Mouse (Mus musculus) liver, postnatal 0 days (tissue): ENCODE measurements around the gene Mocs2. TPM values are rescaled to one million over a fixed set of nuclear protein-coding genes. Genes with fewer than 3 reads are reported as not detected.
A peak's percentile ranks its signal among the peaks of the same experiment; 100 is the strongest.

ENCODE experiments used
- ATAC-seq: fragments of 200-750 bp; cut with Nextera tagmentation; 2 replicates; pipeline ENCODE4 v1.8.0; 2017; ENCODE audit warnings: mild to moderate bottlenecking, moderate library complexity
- DNase-seq: peaks from one replicate; pipeline ENCODE4 v3.0.0-alpha.2; 2016
- H3K27ac ChIP-seq: fragments of 300-500 bp; sonication (generic); 2 replicates; pipeline ENCODE4 v1.5.1; 2014; ENCODE audit warnings: antibody characterized with exemption, moderate library complexity, mild to moderate bottlenecking, low read depth
- H3K27me3 ChIP-seq: fragments of 300-500 bp; sonication (generic); 2 replicates; pipeline ENCODE4 v1.6.1; 2014; ENCODE audit warnings: low read length, control low read depth, mixed read lengths; ENCODE audit not compliant: insufficient read depth
- H3K36me3 ChIP-seq: fragments of 300-500 bp; sonication (generic); replicated peaks from 2 replicates; pipeline ENCODE4 v1.6.1; 2014; ENCODE audit warnings: mild to moderate bottlenecking, control low read depth, low read length, moderate library complexity, mixed read lengths; ENCODE audit not compliant: insufficient read depth
- H3K4me1 ChIP-seq: fragments of 300-500 bp; sonication (generic); 2 replicates; pipeline ENCODE4 v1.6.1; 2014; ENCODE audit warnings: antibody characterized with exemption, mild to moderate bottlenecking, control low read depth; ENCODE audit not compliant: insufficient read depth
- H3K4me2 ChIP-seq: fragments of 300-500 bp; sonication (generic); 2 replicates; pipeline ENCODE4 v1.6.1; 2014; ENCODE audit warnings: low read depth, mild to moderate bottlenecking, low read length, moderate library complexity, mixed read lengths
- H3K4me3 ChIP-seq: fragments of 300-500 bp; sonication (generic); 2 replicates; pipeline ENCODE4 v1.5.1; 2014; ENCODE audit warnings: low read depth, low read length
- H3K9ac ChIP-seq: fragments of 300-500 bp; sonication (generic); replicated peaks from 2 replicates; pipeline ENCODE4 v1.6.1; 2014; ENCODE audit warnings: mild to moderate bottlenecking, moderate library complexity
- H3K9me3 ChIP-seq: fragments of 300-500 bp; sonication (generic); 2 replicates; pipeline ENCODE4 v1.6.1; 2016; ENCODE audit warnings: mild to moderate bottlenecking, control low read depth, low read length, mixed read lengths
- CTCF ChIP-seq: sonication (generic); IDR thresholded peaks from 2 replicates; pipeline ENCODE4 v1.5.1; 2016; ENCODE audit warnings: antibody characterized with exemption, low read depth
- EP300 ChIP-seq: IDR thresholded peaks from 2 replicates; pipeline ENCODE4 v1.6.1; 2016; ENCODE audit warnings: antibody characterized with exemption, low read depth, mild to moderate bottlenecking
- WGBS: fragments of 180-500 bp; shearing (Covaris S2); extraction: QIAGEN DNeasy Blood & Tissue Kit; methylation state at CpG from one replicate; pipeline ENCODE4 v1.1.7; 2014; ENCODE audit not compliant: insufficient replicate concordance; 5-methylcytosine and 5-hydroxymethylcytosine counted together
- polyA plus RNA-seq: library from polyadenylated mRNA; unstranded; fragments of >200 nt; fragmentation: Nextera tagmentation; extraction: Ambion mirVana; gene quantifications from 2 replicates; pipeline ENCODE4 v1.2.1, GENCODE M21; 2015

Mocs2 gene
- polyA plus RNA-seq, 1 experiment from 2014 or later: 181 TPM

DNA sequence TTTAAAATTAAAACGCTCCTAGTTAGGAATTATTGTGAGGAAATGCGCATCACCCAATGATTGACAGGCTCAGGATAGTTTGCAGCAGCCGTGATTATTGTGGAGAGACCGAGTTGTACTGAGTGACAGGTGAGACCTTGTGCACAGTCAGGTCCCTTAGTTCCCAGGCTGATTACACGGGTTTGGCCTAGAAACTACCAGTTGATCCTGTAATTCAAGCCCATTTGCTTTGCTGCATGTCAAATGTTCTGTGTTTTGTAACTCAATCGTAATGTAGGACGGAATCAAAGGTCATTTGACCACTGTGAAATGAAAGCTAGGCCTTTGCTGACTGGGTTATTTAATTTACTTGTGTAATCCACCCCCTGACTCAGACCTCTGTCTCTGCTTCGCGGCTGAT lies 477 bp downstream of the Mocs2 start:
- H3K36me3 ChIP-seq: peaks cover 19% of the 10 kb centered on the region
- H3K9me3 ChIP-seq: no peaks in the 10 kb centered on the region
- peak overlapping the region; percentile 78 for H3K9ac ChIP-seq
- ATAC-seq (peak; percentile 83), DNase-seq (peak; percentile 42)
- no peaks in the 10 kb centered on the region for H3K27me3 ChIP-seq
- peak overlapping the region; percentile 95 for H3K4me2 ChIP-seq
- peak overlapping the region; percentile 94 for H3K27ac ChIP-seq
- no peak; the same call in 1 of the 2 replicates for TF ChIP-seq EP300
- TF ChIP-seq CTCF: no peak
- H3K4me1 ChIP-seq: peaks cover 11% of the 10 kb centered on the region
- WGBS: 20% methylated on average over 9 of the region's 9 CpGs
- peak overlapping the region; percentile 72 for H3K4me3 ChIP-seq

DNA sequence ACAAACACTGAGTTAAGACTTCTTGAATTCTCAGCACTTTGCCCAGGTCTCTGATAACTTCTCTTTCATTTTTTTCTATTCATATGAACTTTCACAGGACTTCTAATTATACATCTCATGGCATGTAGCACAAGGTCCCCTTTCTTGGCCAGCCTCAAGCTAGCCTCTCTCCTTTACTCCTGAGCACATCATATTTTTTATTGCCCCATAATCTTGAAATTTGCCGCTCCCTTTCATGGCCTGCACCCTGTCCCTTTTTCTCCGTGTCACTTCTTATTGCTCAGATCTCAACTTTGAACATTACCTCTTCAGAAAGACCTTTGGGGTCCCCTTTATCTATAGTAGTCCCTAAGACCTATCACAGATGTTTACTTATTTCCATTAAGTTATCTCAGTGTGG lies 4.8 kb downstream of the Mocs2 start:
- no peaks in the 10 kb centered on the region for H3K9me3 ChIP-seq
- H3K9ac ChIP-seq: no peak overlapping the region
- H3K4me1 ChIP-seq: peaks cover 7% of the 10 kb centered on the region
- no peak overlapping the region for H3K27ac ChIP-seq
- peaks cover 40% of the 10 kb centered on the region for H3K36me3 ChIP-seq
- 92% methylated on average over 2 of the region's 2 CpGs for WGBS
- H3K4me2 ChIP-seq: no peak overlapping the region
- H3K4me3 ChIP-seq: no peak overlapping the region
- DNase-seq: no peak
- TF ChIP-seq CTCF (no peak), EP300 (no peak)
- no peak for ATAC-seq
- no peaks in the 10 kb centered on the region for H3K27me3 ChIP-seq

DNA sequence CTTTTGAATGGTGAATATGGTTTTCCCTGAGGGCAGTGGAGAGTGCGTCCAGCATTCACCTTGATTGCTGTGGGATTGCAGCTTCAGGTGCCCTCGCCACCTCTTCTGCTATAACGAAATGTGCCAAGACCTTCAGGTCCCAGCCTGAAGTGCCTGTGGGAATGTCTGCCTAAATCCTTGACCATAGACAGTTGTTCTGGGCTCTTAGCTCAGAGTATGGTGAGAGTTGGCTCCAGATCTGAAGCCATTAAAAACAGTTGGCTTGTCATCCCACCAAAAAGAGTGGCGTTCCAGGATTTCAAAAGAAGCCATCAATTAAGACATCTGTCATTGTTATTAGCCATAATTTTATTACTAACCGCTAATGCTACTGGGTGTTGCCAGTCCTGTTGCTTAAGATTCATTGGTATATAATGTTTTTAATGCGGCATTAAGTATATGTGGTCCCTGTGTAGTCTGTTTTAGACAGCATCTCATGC lies 7.4 kb downstream of the Mocs2 start:
- no peak overlapping the region for H3K9ac ChIP-seq
- peaks cover 7% of the 10 kb centered on the region for H3K4me1 ChIP-seq
- no peak for ATAC-seq
- H3K36me3 ChIP-seq: peaks cover 48% of the 10 kb centered on the region
- no peak overlapping the region for H3K4me3 ChIP-seq
- no peak for DNase-seq
- no peak for TF ChIP-seq EP300
- no peak for TF ChIP-seq CTCF
- 88% methylated on average over 6 of the region's 6 CpGs for WGBS
- H3K9me3 ChIP-seq: no peaks in the 10 kb centered on the region
- H3K27ac ChIP-seq: no peak overlapping the region
- no peaks in the 10 kb centered on the region for H3K27me3 ChIP-seq
- no peak overlapping the region for H3K4me2 ChIP-seq

DNA sequence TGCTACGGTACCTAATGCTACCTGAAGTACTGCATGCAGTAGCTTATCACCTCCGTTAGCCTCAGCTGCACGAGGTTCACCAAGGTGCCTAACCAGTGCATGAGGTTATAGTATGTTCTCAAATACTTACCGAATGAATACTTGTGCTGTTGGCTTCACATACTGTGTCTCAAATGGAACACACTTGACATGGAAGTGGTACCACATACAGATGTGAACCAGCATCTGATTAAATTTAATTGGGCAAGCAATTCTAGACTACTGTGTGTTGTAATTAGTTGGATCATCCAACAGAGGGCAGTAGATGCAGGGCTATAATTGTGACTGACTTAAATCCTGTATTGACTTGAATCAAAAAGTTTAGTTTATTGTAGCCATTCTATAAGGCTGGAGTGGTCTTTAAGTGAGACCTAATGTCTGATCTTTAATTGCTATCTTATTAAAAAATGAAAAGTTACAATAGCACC lies 13.4 kb downstream of the Mocs2 start:
- ATAC-seq (peak; percentile 49), DNase-seq (no peak)
- Histone ChIP-seq H3K4me3 (no peak overlapping the region), H3K27ac (no peak overlapping the region), H3K27me3 (no peaks in the 10 kb centered on the region), H3K4me1 (no peaks in the 10 kb centered on the region), H3K9me3 (no peaks in the 10 kb centered on the region), H3K9ac (no peak overlapping the region), H3K36me3 (peaks cover 36% of the 10 kb centered on the region), H3K4me2 (no peak overlapping the region)
- TF ChIP-seq EP300 (no peak), CTCF (peak; percentile 75)
- 81% methylated on average over 4 of the region's 4 CpGs for WGBS

DNA sequence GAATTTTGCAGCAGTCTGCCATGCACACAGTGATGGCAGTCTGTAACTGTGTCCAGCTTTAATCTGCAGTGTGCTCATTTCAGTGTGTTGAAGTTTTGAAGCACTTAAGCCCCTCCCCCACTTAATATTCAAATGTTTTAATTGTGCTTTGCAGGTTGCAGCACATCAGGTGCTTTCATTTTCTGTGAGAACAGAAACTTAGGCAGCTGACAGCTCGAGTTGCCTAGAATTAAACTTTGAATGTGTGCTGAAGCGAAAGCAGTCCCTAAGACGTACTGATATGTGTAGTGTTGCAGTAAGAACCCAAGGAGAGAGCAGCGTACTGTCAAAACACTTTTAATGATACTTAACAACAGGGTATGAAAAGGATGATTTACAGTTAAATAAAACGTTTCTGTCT lies 14.7 kb downstream of the Mocs2 start:
- ATAC-seq (no peak), DNase-seq (no peak)
- no peak overlapping the region for H3K27ac ChIP-seq

DNA sequence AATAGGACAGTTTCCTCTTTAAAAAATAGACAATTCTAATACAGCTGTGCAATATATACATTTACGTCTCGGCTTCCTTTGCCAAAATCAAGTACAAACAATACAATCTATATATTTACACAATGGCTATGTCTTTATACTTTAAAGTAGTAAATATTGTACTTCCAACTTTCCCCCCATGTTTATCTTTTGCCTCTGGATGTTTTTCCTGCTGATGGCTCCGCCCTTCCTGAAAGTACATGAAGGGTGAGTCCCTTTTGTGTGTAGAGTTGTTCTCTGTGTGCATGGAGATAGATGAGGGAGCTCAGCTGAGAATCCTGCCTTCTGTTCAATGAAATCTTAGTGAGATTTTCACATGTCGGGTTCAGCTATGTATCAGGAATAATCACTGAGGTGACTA lies 15.3 kb downstream of the Mocs2 start:
- TF ChIP-seq EP300: no peak
- no peak for TF ChIP-seq CTCF
- no peak overlapping the region for H3K4me2 ChIP-seq
- H3K27me3 ChIP-seq: no peaks in the 10 kb centered on the region
- H3K9ac ChIP-seq: no peak overlapping the region
- no peak overlapping the region for H3K4me3 ChIP-seq
- no peak overlapping the region for H3K27ac ChIP-seq
- WGBS: 76% methylated on average over 4 of the region's 4 CpGs
- H3K36me3 ChIP-seq: peaks cover 18% of the 10 kb centered on the region
- no peaks in the 10 kb centered on the region for H3K4me1 ChIP-seq
- no peaks in the 10 kb centered on the region for H3K9me3 ChIP-seq
- DNase-seq: no peak
- ATAC-seq: no peak

More for the DNA sequence above, 14.7 kb downstream of the Mocs2 start:
- Histone ChIP-seq H3K27me3 (no peaks in the 10 kb centered on the region), H3K9ac (no peak overlapping the region), H3K4me3 (no peak overlapping the region), H3K4me2 (no peak overlapping the region), H3K36me3 (peaks cover 23% of the 10 kb centered on the region), H3K9me3 (no peaks in the 10 kb centered on the region), H3K4me1 (no peaks in the 10 kb centered on the region)
- 66% methylated on average over 5 of the region's 5 CpGs for WGBS
- TF ChIP-seq CTCF (no peak), EP300 (no peak)
